Mouse (Mus musculus) C2C12 (cell line): ENCODE results near the gene Smco2. TPM values are rescaled to one million over a fixed set of nuclear protein-coding genes. Genes with fewer than 3 reads are reported as not detected.
"Not testable (repeated sequence)": the region's sequence is repeated elsewhere in the genome, so short reads cannot be mapped to it uniquely, and the experiment has no call there.

Source experiments
- H3K27me3 ChIP-seq: one replicate; pipeline ENCODE4 v1.6.1; 2011; ENCODE audit not compliant: control insufficient read depth, insufficient read depth, insufficient read length
- H3K36me3 ChIP-seq: one replicate; pipeline ENCODE4 v1.6.1; 2011; ENCODE audit not compliant: control insufficient read depth, insufficient read depth
- H3K4me3 ChIP-seq: one replicate; pipeline ENCODE4 v1.5.1; 2011; ENCODE audit warnings: mild to moderate bottlenecking, control low read depth; ENCODE audit not compliant: poor library complexity, insufficient read depth, severe bottlenecking
- H3K79me2 ChIP-seq: one replicate; pipeline ENCODE4 v1.6.1; 2011; ENCODE audit not compliant: control insufficient read depth, insufficient read depth
- H3K79me3 ChIP-seq: one replicate; pipeline ENCODE4 v1.6.1; 2011; ENCODE audit warnings: low read depth, control low read depth
- H3ac ChIP-seq: one replicate; pipeline ENCODE3; 2011; ENCODE audit warnings: low read depth; ENCODE audit not compliant: control insufficient read depth, insufficient read length
- CEBPB ChIP-seq: IDR thresholded peaks from one replicate; pipeline ENCODE4 v1.6.1; 2011; ENCODE audit warnings: low read depth, mild to moderate bottlenecking, control low read depth, moderate library complexity
- CTCF ChIP-seq: IDR thresholded peaks from one replicate; pipeline ENCODE4 v1.5.1; 2011; ENCODE audit not compliant: control insufficient read depth, insufficient read depth, insufficient read length
- FOSL1 ChIP-seq: IDR thresholded peaks from one replicate; pipeline ENCODE4 v1.8.0; 2011; ENCODE audit warnings: mild to moderate bottlenecking, low read length; ENCODE audit not compliant: poor library complexity, insufficient read depth, severe bottlenecking
- MAX ChIP-seq: IDR thresholded peaks from one replicate; pipeline ENCODE4 v1.6.1; 2011; ENCODE audit warnings: mild to moderate bottlenecking, control low read depth
- MYOD1 ChIP-seq: IDR thresholded peaks from one replicate; pipeline ENCODE4 v1.6.1; 2011; ENCODE audit warnings: low read depth; ENCODE audit not compliant: control insufficient read depth, insufficient read length
- MYOG ChIP-seq: IDR thresholded peaks from one replicate; pipeline ENCODE4 v1.6.1; 2011; ENCODE audit not compliant: control insufficient read depth, insufficient read length; ENCODE audit errors: extremely low read depth
- USF1 ChIP-seq: IDR thresholded peaks from one replicate; pipeline ENCODE4 v1.6.1; 2011; ENCODE audit warnings: low read depth, mild to moderate bottlenecking, control low read depth, moderate library complexity
- polyA plus RNA-seq: library from polyadenylated mRNA; unstranded; fragments of >200 nt; fragmentation: generic; extraction: Trizol; gene quantifications from one replicate; pipeline ENCODE4 v1.2.1, GENCODE M21; 2012; ENCODE audit warnings: missing spikeins

Smco2 gene
- polyA plus RNA-seq, 1 experiment: not detected

DNA sequence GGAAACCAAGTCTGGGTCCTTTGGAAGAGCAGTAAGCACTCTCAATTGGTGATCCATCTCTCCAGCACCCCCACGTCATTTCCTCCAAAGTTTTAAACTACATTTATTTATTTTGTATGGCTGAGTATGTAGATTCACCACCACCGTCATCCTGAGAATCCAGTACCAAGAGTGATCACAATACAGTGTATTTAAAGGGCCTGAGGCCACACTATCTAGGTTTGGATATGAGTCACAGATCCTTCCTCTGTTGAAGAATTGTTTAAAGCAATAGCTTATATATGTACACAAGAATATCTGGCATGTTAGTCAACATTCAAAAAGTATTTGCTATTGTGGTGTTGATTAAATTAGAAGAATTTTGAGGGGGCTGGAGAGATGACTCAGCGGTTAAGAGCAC is 1.6 kb upstream of the Smco2 start:
- TF ChIP-seq MYOD1 (no peak), MYOG (no peak), CTCF (no peak), USF1 (no peak), CEBPB (no peak), MAX (no peak)
- H3K4me3 ChIP-seq: no peak overlapping the region
- H3K79me2 ChIP-seq: no peaks in the 10 kb centered on the region
- H3K36me3 ChIP-seq: no peaks in the 10 kb centered on the region
- no peaks in the 10 kb centered on the region for H3K79me3 ChIP-seq
- H3ac ChIP-seq: no peak overlapping the region
- no peaks in the 10 kb centered on the region for H3K27me3 ChIP-seq

DNA sequence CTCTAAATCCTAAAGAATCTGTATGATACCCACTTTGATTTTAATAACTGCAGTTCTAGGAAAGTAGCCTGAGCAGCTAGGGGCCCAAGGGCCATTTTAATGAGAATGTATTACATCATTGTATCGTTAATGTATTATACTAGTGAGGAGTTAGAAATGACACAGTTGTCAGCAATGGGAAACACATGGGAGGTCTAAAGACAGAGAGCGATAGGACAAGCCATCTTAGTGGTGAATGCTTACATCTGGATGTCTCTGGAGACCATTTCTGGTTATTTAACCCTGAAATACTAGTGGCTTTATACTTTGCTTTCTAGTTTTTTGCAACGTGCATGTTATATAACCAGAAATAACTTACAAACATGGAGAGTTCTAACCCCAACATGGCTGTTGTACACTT is 2.0 kb downstream of the Smco2 start:
- no peaks in the 10 kb centered on the region for H3K36me3 ChIP-seq
- no peaks in the 10 kb centered on the region for H3K27me3 ChIP-seq
- H3K4me3 ChIP-seq: no peak overlapping the region
- TF ChIP-seq FOSL1: no peak
- no peak for TF ChIP-seq MAX
- TF ChIP-seq MYOG: no peak
- TF ChIP-seq MYOD1: no peak
- TF ChIP-seq CEBPB: no peak
- TF ChIP-seq USF1: no peak
- no peak for TF ChIP-seq CTCF
- H3ac ChIP-seq: no peak overlapping the region
- H3K79me3 ChIP-seq: no peaks in the 10 kb centered on the region
- H3K79me2 ChIP-seq: no peaks in the 10 kb centered on the region

DNA sequence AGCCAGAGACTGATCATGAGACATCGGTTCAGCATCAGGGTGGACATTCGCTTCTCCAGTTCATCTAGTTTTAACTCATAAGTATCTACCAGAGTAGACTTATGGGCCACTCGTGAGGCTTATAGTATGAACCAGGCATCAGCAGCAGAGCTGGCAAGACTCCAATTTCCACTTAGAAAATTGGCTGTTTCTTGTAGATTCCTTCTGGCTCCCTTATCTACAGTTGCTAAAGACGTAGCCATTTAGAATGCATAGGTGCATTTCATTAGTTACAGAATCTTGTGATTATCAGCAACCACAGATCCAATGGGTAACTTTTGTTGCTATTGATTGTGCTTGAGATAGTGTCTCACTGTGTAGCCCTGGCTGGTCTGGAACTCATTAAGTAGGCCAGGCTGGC is 2.8 kb downstream of the Smco2 start:
- no peaks in the 10 kb centered on the region for H3K79me3 ChIP-seq
- H3K79me2 ChIP-seq: no peaks in the 10 kb centered on the region
- no peaks in the 10 kb centered on the region for H3K36me3 ChIP-seq
- no peaks in the 10 kb centered on the region for H3K27me3 ChIP-seq
- no peak overlapping the region for H3K4me3 ChIP-seq
- H3ac ChIP-seq: no peak overlapping the region
- TF ChIP-seq MAX: no peak
- no peak for TF ChIP-seq MYOD1
- no peak for TF ChIP-seq FOSL1
- TF ChIP-seq USF1: no peak
- no peak for TF ChIP-seq MYOG
- no peak for TF ChIP-seq CEBPB
- no peak for TF ChIP-seq CTCF

DNA sequence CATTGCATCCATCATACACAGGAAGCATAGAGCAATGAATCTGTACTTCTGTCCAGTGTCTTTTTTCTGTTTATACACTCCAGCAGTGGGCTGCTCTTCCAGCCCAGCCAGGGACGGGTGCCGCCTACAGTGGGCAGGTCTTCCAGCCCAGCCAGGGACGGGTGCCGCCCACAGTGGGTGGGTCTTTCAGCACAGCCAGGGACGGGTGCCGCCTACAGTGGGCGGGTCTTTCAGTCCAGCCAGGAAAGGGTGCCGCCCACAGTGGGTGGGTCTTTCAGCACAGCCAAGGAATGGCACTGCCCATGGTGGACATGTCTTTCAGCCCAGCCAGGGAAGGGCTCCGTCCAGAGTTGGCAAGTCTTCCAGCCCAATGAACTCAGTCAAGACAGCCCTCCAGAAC is 5.3 kb downstream of the Smco2 start:
- no peak overlapping the region for H3K4me3 ChIP-seq
- H3K27me3 ChIP-seq: no peaks in the 10 kb centered on the region
- no peaks in the 10 kb centered on the region for H3K79me3 ChIP-seq
- H3ac ChIP-seq: no peak overlapping the region
- no peak for TF ChIP-seq MYOG
- TF ChIP-seq CTCF: no peak
- no peak for TF ChIP-seq FOSL1
- no peak for TF ChIP-seq MAX
- TF ChIP-seq CEBPB: no peak
- TF ChIP-seq USF1: no peak
- TF ChIP-seq MYOD1: no peak
- no peaks in the 10 kb centered on the region for H3K79me2 ChIP-seq
- no peaks in the 10 kb centered on the region for H3K36me3 ChIP-seq

DNA sequence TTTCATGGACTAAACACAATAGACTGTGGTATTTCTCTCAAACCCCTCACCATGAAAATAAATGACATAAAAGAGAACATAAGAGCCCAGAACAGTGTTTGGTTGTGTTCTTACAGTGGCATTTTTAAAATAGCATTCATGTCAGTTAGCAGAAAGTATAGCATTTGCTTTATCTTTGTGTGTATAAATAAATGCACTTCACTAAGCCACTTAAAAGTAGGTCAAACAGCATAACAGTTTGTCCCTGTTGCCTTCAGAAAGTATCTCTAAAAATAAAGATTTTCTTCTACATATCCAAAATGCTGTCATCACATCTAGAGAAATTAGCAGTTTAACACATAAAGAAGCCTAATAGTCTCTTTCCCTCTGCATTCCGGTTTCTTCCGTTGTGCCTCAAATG is 7.5 kb downstream of the Smco2 start:
- H3K4me3 ChIP-seq: no peak overlapping the region
- no peak overlapping the region for H3ac ChIP-seq
- H3K79me2 ChIP-seq: no peaks in the 10 kb centered on the region
- H3K79me3 ChIP-seq: no peaks in the 10 kb centered on the region
- no peaks in the 10 kb centered on the region for H3K36me3 ChIP-seq
- no peak for TF ChIP-seq USF1
- no peak for TF ChIP-seq MAX
- H3K27me3 ChIP-seq: no peaks in the 10 kb centered on the region

DNA sequence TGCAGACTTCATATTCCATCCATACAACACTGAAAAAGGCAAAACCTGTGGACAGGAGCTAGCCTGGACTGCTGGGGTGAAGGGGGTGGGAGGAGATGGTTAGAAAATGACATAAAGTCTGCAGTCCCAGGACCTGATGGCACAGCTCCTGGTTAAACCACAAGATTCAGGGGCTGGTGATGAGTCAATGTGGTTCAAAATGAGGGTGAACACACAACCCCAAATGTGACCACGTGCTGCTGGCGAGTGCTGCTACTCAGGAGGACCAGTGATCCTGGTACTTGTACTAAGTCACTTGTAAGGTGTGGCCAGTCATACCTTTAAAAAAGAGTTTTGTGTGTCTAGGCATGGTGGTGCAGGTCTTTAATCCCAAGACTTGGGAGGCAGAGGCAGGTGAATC is 13.2 kb downstream of the Smco2 start:
- H3K79me2 ChIP-seq: no peaks in the 10 kb centered on the region
- no peak overlapping the region for H3ac ChIP-seq
- H3K79me3 ChIP-seq: no peaks in the 10 kb centered on the region
- H3K36me3 ChIP-seq: no peaks in the 10 kb centered on the region
- TF ChIP-seq MAX: peak; percentile 92
- TF ChIP-seq CTCF: no peak
- TF ChIP-seq USF1: peak; percentile 94
- no peak overlapping the region for H3K4me3 ChIP-seq
- no peaks in the 10 kb centered on the region for H3K27me3 ChIP-seq

DNA sequence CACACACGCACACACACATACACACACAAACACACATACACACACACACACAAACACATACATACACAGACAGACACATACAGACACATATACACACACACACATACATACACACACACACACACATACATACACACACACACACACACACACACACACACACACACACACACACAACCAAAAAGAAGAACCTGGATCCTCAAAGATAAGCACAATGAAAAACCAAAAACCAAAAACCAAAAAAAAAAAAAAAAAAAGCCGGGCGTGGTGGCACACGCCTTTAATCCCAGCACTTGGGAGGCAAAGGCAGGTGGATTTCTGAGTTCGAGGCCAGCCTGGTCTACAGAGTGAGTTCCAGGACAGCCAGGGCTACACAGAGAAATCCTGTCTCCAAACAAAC is 14.5 kb downstream of the Smco2 start:
- not testable (repeated sequence) for H3K36me3 ChIP-seq, H3K79me2 ChIP-seq, H3K27me3 ChIP-seq, H3ac ChIP-seq, H3K79me3 ChIP-seq, H3K4me3 ChIP-seq
